ENCODE assay signal across 7 mouse cellular contexts in the genomic region with DNA sequence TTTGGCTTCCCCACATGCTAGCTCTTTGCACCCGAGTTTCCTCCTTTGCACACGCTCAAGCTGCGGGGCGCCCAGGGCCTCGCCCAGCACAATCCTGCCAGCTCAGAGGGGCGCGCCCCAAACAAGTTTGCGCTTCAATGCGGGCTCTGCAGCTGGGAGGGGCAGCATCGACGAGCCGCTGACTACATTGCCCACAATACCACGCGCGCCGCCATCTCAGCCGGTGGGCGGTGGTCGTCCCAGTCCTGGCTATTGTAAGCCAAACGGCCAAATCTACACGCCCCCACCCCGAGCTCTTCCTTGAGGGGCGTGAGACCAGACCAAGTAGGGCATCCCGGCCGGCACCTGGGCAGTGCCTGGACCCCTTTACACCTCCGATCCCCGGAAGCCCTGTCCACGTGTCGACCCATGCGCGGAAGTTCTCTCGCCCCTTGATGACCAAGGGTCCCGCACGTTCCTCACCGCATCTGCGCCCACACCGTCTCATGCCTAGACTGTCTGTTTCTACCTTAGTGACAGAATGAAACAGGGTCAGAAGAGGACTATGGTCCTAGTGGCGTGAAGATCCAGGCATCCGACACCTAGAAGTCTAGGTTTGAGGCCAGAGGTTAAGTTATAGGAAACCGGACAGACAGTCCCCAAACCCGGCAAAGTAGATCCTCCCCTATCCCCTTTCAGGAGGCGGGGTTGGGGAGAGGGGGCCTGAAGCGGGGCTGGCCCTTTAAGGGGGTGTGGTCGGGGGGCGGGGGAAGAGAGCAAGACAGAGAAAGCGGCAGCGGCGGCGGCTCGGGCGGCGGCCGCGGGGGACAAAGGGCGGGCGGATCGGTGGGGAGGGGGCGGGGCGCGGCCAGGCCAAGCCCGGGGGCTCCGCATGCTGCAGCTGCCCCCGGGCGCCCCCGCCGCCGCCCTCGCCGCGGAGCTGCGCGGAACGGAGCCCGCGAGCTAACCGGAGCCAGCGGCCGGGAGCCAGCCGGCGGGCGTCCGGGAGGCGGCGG. TPM values are rescaled to one million over a fixed set of nuclear protein-coding genes. Genes with fewer than 3 reads are reported as not detected.
DNase-seq lines count a peak whose midpoint lies in the region; ATAC-seq and TF ChIP-seq lines count a peak whose summit lies in the region.

A gene (plus strand): TSS at position 758 of the 995 bp plus-strand sequence.

- peak within 1 kb of the TSS; percentile 90 for H3K4me2 ChIP-seq in hindbrain, postnatal 0 days (ENCODE audit: low read depth, low read length)

- intact Hi-C loops in left cerebral cortex, postnatal 36 days (cut with DNase I) = no loop called here

- H3K27ac ChIP-seq in cortical plate, adult 2 months (ENCODE audit: insufficient read depth, low read length) = 0 out of 2 replicates have a peak within 1 kb of the TSS, but pooled peaks have one; percentile 4
- peak within 1 kb of the TSS; percentile 90 for H3K27ac ChIP-seq in hindbrain, postnatal 0 days
- H3K27ac ChIP-seq in midbrain, embryonic 10.5 days (replicated peaks) = peak within 1 kb of the TSS; percentile 95

- ATAC-seq in hindbrain, postnatal 0 days = peak; percentile 56

- peaks cover 4% of the 10 kb centered on the region; the same call in 1 of the 2 replicates for H3K36me3 ChIP-seq in hindbrain, postnatal 0 days (ENCODE audit: insufficient read depth, low read length)
- peaks cover 27% of the 10 kb centered on the region for H3K36me3 ChIP-seq in midbrain, embryonic 10.5 days

- WGBS in hindbrain, postnatal 0 days = under 1% methylated on average over 70 of the region's 84 CpGs
- under 1% methylated on average over 82 of the region's 84 CpGs for WGBS in midbrain, embryonic 10.5 days

- DNase-seq in adipocyte (ENCODE audit: low spot score) = peak; percentile 90
- peak; percentile 64 to 70 for DNase-seq in gastrocnemius, adult 8-10 months (ENCODE audit: low spot score in 2 of 2)
- DNase-seq in hindbrain, postnatal 0 days (ENCODE audit: low spot score) = peak; percentile 89
- peak; percentile 75 to 80 for DNase-seq in left cerebral cortex, postnatal 36 days (ENCODE audit: low spot score in 2 of 2)
- peak; percentile 93 for DNase-seq in midbrain, embryonic 10.5 days (ENCODE audit: low spot score)
- peak; percentile 64 to 75 for DNase-seq in spleen, adult 18-20 months

- no peak for TF ChIP-seq POLR2A in cortical plate, adult 2 months (IDR thresholded peaks at IDR 0.05; ENCODE audit: extremely low read depth, insufficient read depth, low read length)

- H3K4me1 ChIP-seq in cortical plate, adult 2 months (ENCODE audit: control insufficient read depth, insufficient read depth, low read length) = peaks cover 5% of the 10 kb centered on the region; the same call in 1 of the 2 replicates
- H3K4me1 ChIP-seq in hindbrain, postnatal 0 days (ENCODE audit: insufficient read depth, low read length) = peaks cover 22% of the 10 kb centered on the region
- H3K4me1 ChIP-seq in midbrain, embryonic 10.5 days = peaks cover 73% of the 10 kb centered on the region

- H3K9me3 ChIP-seq in hindbrain, postnatal 0 days (ENCODE audit: low read length) = no peaks in the 10 kb centered on the region
- H3K9me3 ChIP-seq in midbrain, embryonic 10.5 days (replicated peaks) = no peaks in the 10 kb centered on the region

- TF ChIP-seq CTCF in cortical plate, adult 2 months (IDR thresholded peaks at IDR 0.05; ENCODE audit: extremely low read depth, insufficient read depth, low read length) = no peak
- TF ChIP-seq CTCF in hindbrain, postnatal 0 days (IDR thresholded peaks at IDR 0.05; ENCODE audit: low read depth) = no peak

- 0 out of 2 replicates have a peak, but pooled peaks cover 3% of the 10 kb centered on the region for H3K27me3 ChIP-seq in hindbrain, postnatal 0 days (ENCODE audit: insufficient read depth, low read length)
- H3K27me3 ChIP-seq in midbrain, embryonic 10.5 days (ENCODE audit: low read depth, poor library complexity, severe bottlenecking) = peaks cover 33% of the 10 kb centered on the region

- H3K4me3 ChIP-seq in cortical plate, adult 2 months (ENCODE audit: insufficient read depth, low read length) = peak within 1 kb of the TSS; percentile 77
- peak within 1 kb of the TSS; percentile 62 for H3K4me3 ChIP-seq in hindbrain, postnatal 0 days (ENCODE audit: low read length)
- peak within 1 kb of the TSS; percentile 95 for H3K4me3 ChIP-seq in midbrain, embryonic 10.5 days

- peak within 1 kb of the TSS; percentile 76 for H3K9ac ChIP-seq in hindbrain, postnatal 0 days (replicated peaks; ENCODE audit: low read length)

RNA-seq across cellular contexts. Expression of the gene that starts here (rescaled TPM):
- polyA plus RNA-seq in cortical plate, adult 2 months (2012; rRNA removed) = 48.3 and 49.4 TPM in 2 replicates
- 100 to 1,000 TPM; 144 to 194 (median 165) TPM for total RNA-seq in gastrocnemius, adult 8-10 months (2022)
- total RNA-seq in hindbrain, postnatal 0 days (2014; rRNA removed) = 150 and 155 TPM in 2 replicates
- polyA plus RNA-seq in hindbrain, postnatal 0 days (2015; fragmentation: Nextera tagmentation; extraction: Ambion mirVana) = 198 and 210 TPM in 2 replicates
- 10 to 100 TPM; 51.5 to 55.6 TPM for total RNA-seq in left cerebral cortex, postnatal 36 days (2021)
- polyA plus RNA-seq in midbrain, embryonic 10.5 days (2016; fragmentation: Nextera tagmentation; extraction: Ambion mirVana) = 90.8 and 116 TPM in 2 replicates

Comparison
In these comparisons a context has a peak if more than half of its experiments do, and no peak if none do; other contexts are left out.
1. Peak in every context shown above with its lines: DNase-seq, ATAC-seq, H3K4me3 ChIP-seq and H3K27ac ChIP-seq.
2. H3K27ac ChIP-seq: peak in every context shown above with its lines; median percentile 95 in midbrain, embryonic 10.5 days; 90 in hindbrain, postnatal 0 days; 4 in cortical plate, adult 2 months.